17 mouse cellular contexts compared by ENCODE assay signal in genomic region chr12:44532337-44533113, GRCm38 (mm10).
DNase-seq lines count a peak whose midpoint lies in the region; ATAC-seq lines count a peak whose summit lies in the region.
"Had no signal": no experiment of that assay in that cellular context is flagged by ENCODE, and none has a peak within 500 bp of the region (broad histone marks: within the 10 kb centered on the region; RNA-seq: fewer than 3 reads in every experiment).

No protein-coding gene starts in this region.

- no peaks in the 10 kb centered on the region for H3K9me3 ChIP-seq in forebrain, embryonic 12.5 days
- H3K9me3 ChIP-seq in forebrain, embryonic 10.5 days = no peaks in the 10 kb centered on the region
- H3K9me3 ChIP-seq in midbrain, embryonic 15.5 days = no peaks in the 10 kb centered on the region
- H3K9me3 ChIP-seq: kidney, embryonic 15.5 days; stomach, embryonic 15.5 days had no signal

- 68% methylated on average over 19 of the region's 19 CpGs for WGBS in forebrain, embryonic 12.5 days
- WGBS in forebrain, embryonic 10.5 days = 85% methylated on average over 19 of the region's 19 CpGs
- 36% methylated on average over 19 of the region's 19 CpGs for WGBS in midbrain, embryonic 15.5 days

- H3K4me1 ChIP-seq in forebrain, embryonic 12.5 days = peaks cover 19% of the 10 kb centered on the region
- H3K4me1 ChIP-seq in forebrain, embryonic 10.5 days = peaks cover 9% of the 10 kb centered on the region; the same call in 1 of the 2 replicates
- H3K4me1 ChIP-seq in midbrain, embryonic 15.5 days = peaks cover 43% of the 10 kb centered on the region
- H3K4me1 ChIP-seq: stomach, embryonic 15.5 days had no signal

- 0 out of 2 replicates have a peak, but pooled peaks have one; percentile 37 for ATAC-seq in forebrain, embryonic 12.5 days (ENCODE audit: low FRiP score)
- ATAC-seq in midbrain, embryonic 15.5 days (replicated peaks) = peak; percentile 24; the same call in 1 of the 2 replicates
- ATAC-seq: inflammation-experienced regulatory T-cells, adult 6 months had no signal

- no peaks in the 10 kb centered on the region for H3K27me3 ChIP-seq in forebrain, embryonic 12.5 days
- H3K27me3 ChIP-seq in forebrain, embryonic 10.5 days (ENCODE audit: poor library complexity, severe bottlenecking) = peaks cover 5% of the 10 kb centered on the region; the same call in 1 of the 2 replicates
- H3K27me3 ChIP-seq in midbrain, embryonic 15.5 days (replicated peaks) = no peaks in the 10 kb centered on the region
- H3K27me3 ChIP-seq: kidney, embryonic 15.5 days; stomach, embryonic 15.5 days had no signal

- DNase-seq in forebrain, embryonic 10.5 days (ENCODE audit: extremely low spot score, low spot score) = no peak
- peak; percentile 38 to 39 for DNase-seq in right cerebral cortex, adult 2 months (ENCODE audit: low spot score in 2 of 2)
- no peak for DNase-seq in right cerebral cortex, postnatal 36 days (ENCODE audit: low spot score in 2 of 2)
- no peak for DNase-seq in embryo, embryonic 9.5 days (ENCODE audit: extremely low spot score)
- no peak for DNase-seq in urinary bladder, postnatal 4 days (ENCODE audit: low spot score in 2 of 2)
- no peak for DNase-seq in spleen, adult 18-20 months
- DNase-seq: adrenal gland, adult 2 months; heart, adult 11 months; layer of hippocampus, adult 9-11 months; lung, postnatal 14 days; thymus, postnatal 14 days had no signal

- no peak overlapping the region for H3K9ac ChIP-seq in forebrain, embryonic 12.5 days
- H3K9ac ChIP-seq in midbrain, embryonic 15.5 days = peak overlapping the region; percentile 3; the same call in 1 of the 2 replicates
- H3K9ac ChIP-seq: kidney, embryonic 15.5 days; liver, embryonic 14.5 days; stomach, embryonic 15.5 days had no signal

- H3K4me3 ChIP-seq in forebrain, embryonic 12.5 days (replicated peaks) = no peak overlapping the region
- no peak overlapping the region for H3K4me3 ChIP-seq in forebrain, embryonic 10.5 days
- no peak overlapping the region for H3K4me3 ChIP-seq in midbrain, embryonic 15.5 days
- H3K4me3 ChIP-seq: kidney, embryonic 15.5 days; stomach, embryonic 15.5 days had no signal

- H3K4me2 ChIP-seq in forebrain, embryonic 12.5 days = no peak overlapping the region
- peak overlapping the region; percentile 33 for H3K4me2 ChIP-seq in midbrain, embryonic 15.5 days
- H3K4me2 ChIP-seq: kidney, embryonic 15.5 days; stomach, embryonic 15.5 days had no signal

- H3K27ac ChIP-seq in forebrain, embryonic 12.5 days = 0 out of 2 replicates have a peak overlapping the region, but pooled peaks have one; percentile 65
- H3K27ac ChIP-seq in forebrain, embryonic 10.5 days = no peak overlapping the region
- H3K27ac ChIP-seq in midbrain, embryonic 15.5 days = peak overlapping the region; percentile 58
- H3K27ac ChIP-seq: kidney, embryonic 15.5 days; liver, embryonic 14.5 days; stomach, embryonic 15.5 days had no signal

- H3K36me3 ChIP-seq in forebrain, embryonic 12.5 days (replicated peaks) = no peaks in the 10 kb centered on the region
- no peaks in the 10 kb centered on the region for H3K36me3 ChIP-seq in forebrain, embryonic 10.5 days (replicated peaks)
- H3K36me3 ChIP-seq in midbrain, embryonic 15.5 days (replicated peaks) = no peaks in the 10 kb centered on the region
- H3K36me3 ChIP-seq: kidney, embryonic 15.5 days; stomach, embryonic 15.5 days had no signal

Comparison
In these comparisons a context has a peak if more than half of its experiments do, and no peak if none do; other contexts are left out.
1. DNase-seq: peak in right cerebral cortex, adult 2 months (2 of 2); none in forebrain, embryonic 10.5 days (single experiment), right cerebral cortex, postnatal 36 days (0 of 2), embryo, embryonic 9.5 days (single experiment), urinary bladder, postnatal 4 days (0 of 2) and spleen, adult 18-20 months (0 of 2).